Mouse (Mus musculus): ENCODE results near the gene Phactr3.

Phactr3 gene

GRCm38 (mm10) chr2:178137518-178137917, 18.7 kb downstream of the Phactr3 start:
- DNase-seq, result peak; percentile 25

GRCm38 (mm10) chr2:178141489-178141922, 22.7 kb downstream of the Phactr3 start:
- DNase-seq, result no peak

- DNase-seq, result no peak
These were observed 23.7 kb downstream of the Phactr3 start for GRCm38 (mm10) chr2:178142291-178143023.

- no peak for DNase-seq
These were observed 24.2 kb downstream of the Phactr3 start for GRCm38 (mm10) chr2:178143024-178143415.

GRCm38 (mm10) chr2:178143898-178144297, 25.1 kb downstream of the Phactr3 start:
- DNase-seq, result no peak

- no peak for DNase-seq
These were observed 30.5 kb downstream of the Phactr3 start for GRCm38 (mm10) chr2:178149312-178149711.

GRCm38 (mm10) chr2:178150697-178151096, 31.9 kb downstream of the Phactr3 start:
- DNase-seq, result no peak

GRCm38 (mm10) chr2:178153601-178154000, 34.8 kb downstream of the Phactr3 start:
- no peak for DNase-seq

GRCm38 (mm10) chr2:178154129-178154528, 35.4 kb downstream of the Phactr3 start:
- DNase-seq, result no peak

- no peak for DNase-seq
These were observed 35.8 kb downstream of the Phactr3 start for GRCm38 (mm10) chr2:178154576-178154975.

GRCm38 (mm10) chr2:178155176-178155916, 36.6 kb downstream of the Phactr3 start:
- no peak for DNase-seq

GRCm38 (mm10) chr2:178155917-178156282, 37.1 kb downstream of the Phactr3 start:
- DNase-seq, result no peak

- no peak for DNase-seq
These were observed 40.2 kb downstream of the Phactr3 start for GRCm38 (mm10) chr2:178158936-178159335.

GRCm38 (mm10) chr2:178163981-178164380, 45.2 kb downstream of the Phactr3 start:
- no peak for DNase-seq

- DNase-seq, result no peak
These were observed 47.2 kb downstream of the Phactr3 start for GRCm38 (mm10) chr2:178165943-178166342.

- no peak for DNase-seq
These were observed 51.2 kb downstream of the Phactr3 start for GRCm38 (mm10) chr2:178169983-178170382.

GRCm38 (mm10) chr2:178173951-178174350, 55.2 kb downstream of the Phactr3 start:
- no peak for DNase-seq

GRCm38 (mm10) chr2:178175286-178175931, 56.6 kb downstream of the Phactr3 start:
- no peak for DNase-seq

GRCm38 (mm10) chr2:178184251-178184650, 65.5 kb downstream of the Phactr3 start:
- no peak for DNase-seq

GRCm38 (mm10) chr2:178184862-178185261, 66.1 kb downstream of the Phactr3 start:
- DNase-seq, result no peak

- no peak for DNase-seq
These were observed 70.2 kb downstream of the Phactr3 start for GRCm38 (mm10) chr2:178188988-178189387.

GRCm38 (mm10) chr2:178192881-178193280, 74.1 kb downstream of the Phactr3 start:
- no peak for DNase-seq

GRCm38 (mm10) chr2:178193445-178193844, 74.7 kb downstream of the Phactr3 start:
- DNase-seq, result no peak

GRCm38 (mm10) chr2:178194908-178195307, 76.1 kb downstream of the Phactr3 start:
- no peak for DNase-seq

Measured in kidney, adult 18-20 months (tissue).